Mouse (Mus musculus) forebrain, embryonic 14.5 days (tissue): ENCODE measurements around the gene Trim30a. TPM values are rescaled to one million over a fixed set of nuclear protein-coding genes. Genes with fewer than 3 reads are reported as not detected.
"Not testable (repeated sequence)": the region's sequence is repeated elsewhere in the genome, so short reads cannot be mapped to it uniquely, and the experiment has no call there.

Experiments
- ATAC-seq: fragments of 200-750 bp; cut with Nextera tagmentation; 2 replicates; pipeline ENCODE4 v1.8.0; 2017; ENCODE audit warnings: mild to moderate bottlenecking, moderate library complexity
- DNase-seq: peaks from one replicate; pipeline ENCODE4 v3.0.0-alpha.2; 2015; ENCODE audit warnings: low spot score
- H3K27ac ChIP-seq: fragments of 300-500 bp; sonication (generic); 2 replicates; pipeline ENCODE4 v1.5.1; 2014; ENCODE audit warnings: low read depth, mild to moderate bottlenecking, control low read depth, low read length, moderate library complexity
- H3K27me3 ChIP-seq: fragments of 300-500 bp; sonication (generic); replicated peaks from 2 replicates; pipeline ENCODE4 v1.6.1; 2014; ENCODE audit warnings: low read length, control low read depth, mixed read lengths; ENCODE audit not compliant: control insufficient read depth, insufficient read depth
- H3K36me3 ChIP-seq: fragments of 300-500 bp; sonication (generic); 2 replicates; pipeline ENCODE4 v1.6.1; 2014; ENCODE audit warnings: low read length, control low read depth; ENCODE audit not compliant: control insufficient read depth, insufficient read depth
- H3K4me1 ChIP-seq: fragments of 300-500 bp; sonication (generic); 2 replicates; pipeline ENCODE4 v1.6.1; 2014; ENCODE audit warnings: antibody characterized with exemption, low read length, control low read depth; ENCODE audit not compliant: control insufficient read depth, insufficient read depth
- H3K4me2 ChIP-seq: fragments of 300-500 bp; sonication (generic); 2 replicates; pipeline ENCODE4 v1.6.1; 2014; ENCODE audit warnings: mild to moderate bottlenecking, control low read depth, low read length
- H3K4me3 ChIP-seq: fragments of 300-500 bp; sonication (generic); 2 replicates; pipeline ENCODE4 v1.5.1; 2014; ENCODE audit warnings: low read depth, low read length, control low read depth
- H3K9ac ChIP-seq: fragments of 300-500 bp; sonication (generic); 2 replicates; pipeline ENCODE4 v1.6.1; 2014; ENCODE audit warnings: mild to moderate bottlenecking, low read length, control low read depth, moderate library complexity
- H3K9me3 ChIP-seq: fragments of 300-500 bp; sonication (generic); replicated peaks from 2 replicates; pipeline ENCODE4 v1.6.1; 2016; ENCODE audit warnings: low read length, control low read depth, mixed read lengths; ENCODE audit not compliant: control insufficient read depth
- WGBS: fragments of 180-500 bp; shearing (Covaris S2); extraction: QIAGEN DNeasy Blood & Tissue Kit; methylation state at CpG from one replicate; pipeline ENCODE4 v1.1.7; 2014; 5-methylcytosine and 5-hydroxymethylcytosine counted together
- polyA plus RNA-seq: library from polyadenylated mRNA; unstranded; fragments of >200 nt; fragmentation: Nextera tagmentation; extraction: Ambion mirVana; gene quantifications from 2 replicates; pipeline ENCODE4 v1.2.1, GENCODE M21; 2014

Trim30a gene
- 0.51 and 0.63 TPM in 2 replicates for polyA plus RNA-seq

GRCm38 (mm10) chr7:104465065-104465744, at the start of gene Trim30a:
TSS of gene Trim30a (minus strand) at chr7:104465193.
- ATAC-seq (no peak), DNase-seq (no peak)
- no peaks in the 10 kb centered on the region for H3K4me1 ChIP-seq
- H3K36me3 ChIP-seq, result no peaks in the 10 kb centered on the region
- no peaks in the 10 kb centered on the region for H3K9me3 ChIP-seq
- H3K9ac ChIP-seq, result no peak within 1 kb of the TSS
- no peak within 1 kb of the TSS for H3K27ac ChIP-seq
- no peaks in the 10 kb centered on the region for H3K27me3 ChIP-seq
- no peak within 1 kb of the TSS for H3K4me3 ChIP-seq
- WGBS, result 83% methylated on average over 3 of the region's 3 CpGs
- no peak within 1 kb of the TSS for H3K4me2 ChIP-seq

DNA sequence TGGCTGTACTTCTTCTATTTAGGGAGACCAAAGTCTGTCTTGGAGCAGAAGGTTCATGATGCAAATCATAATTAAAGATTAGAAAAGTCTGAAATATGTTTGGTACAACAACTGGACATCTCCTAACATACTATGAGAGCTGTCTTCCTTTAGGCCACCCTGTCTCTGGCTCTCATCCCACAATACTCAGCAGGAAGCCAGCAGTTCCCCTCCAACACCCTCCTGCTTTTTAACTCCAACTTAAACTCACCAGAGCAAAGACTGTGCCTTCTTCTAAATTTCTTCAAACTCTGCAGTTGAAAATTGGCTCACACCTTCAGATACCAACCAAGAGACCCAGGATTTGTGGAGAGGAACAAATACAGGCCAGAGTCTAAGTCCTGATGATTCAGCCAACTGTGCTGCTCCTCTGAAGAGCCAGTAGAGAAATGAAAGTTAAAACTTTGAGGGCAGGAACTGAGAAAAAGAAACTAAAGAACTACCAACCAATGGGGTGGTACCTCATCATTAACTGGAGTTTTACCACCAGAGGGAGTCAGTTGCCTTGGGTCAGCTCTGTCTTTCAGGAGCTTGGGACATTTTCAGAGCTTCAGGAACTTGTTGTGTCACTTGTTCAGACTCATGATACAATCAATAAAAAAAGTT, 42.5 kb upstream of the Trim30a start, which contains the start of gene Trim30d:
Gene Trim30d (minus strand): TSS at position 429 of the 645 bp plus-strand sequence.
- not testable (repeated sequence) for H3K27ac ChIP-seq, H3K27me3 ChIP-seq, H3K4me1 ChIP-seq, H3K4me3 ChIP-seq, H3K4me2 ChIP-seq, DNase-seq, H3K36me3 ChIP-seq, H3K9ac ChIP-seq, ATAC-seq, H3K9me3 ChIP-seq

- Histone ChIP-seq H3K36me3 (no peaks in the 10 kb centered on the region), H3K27me3 (no peaks in the 10 kb centered on the region), H3K4me1 (no peaks in the 10 kb centered on the region), H3K9ac (peak overlapping the region; percentile 54), H3K4me2 (peak overlapping the region; percentile 49), H3K4me3 (peak overlapping the region; percentile 38), H3K9me3 (no peaks in the 10 kb centered on the region), H3K27ac (no peak overlapping the region)
- 4% methylated on average over 43 of the region's 59 CpGs for WGBS
- DNase-seq, result peak; percentile 24
- ATAC-seq, result peak; percentile 94
These were observed 36.8 kb upstream of the Trim30a start for GRCm38 (mm10) chr7:104501589-104502371.

DNA sequence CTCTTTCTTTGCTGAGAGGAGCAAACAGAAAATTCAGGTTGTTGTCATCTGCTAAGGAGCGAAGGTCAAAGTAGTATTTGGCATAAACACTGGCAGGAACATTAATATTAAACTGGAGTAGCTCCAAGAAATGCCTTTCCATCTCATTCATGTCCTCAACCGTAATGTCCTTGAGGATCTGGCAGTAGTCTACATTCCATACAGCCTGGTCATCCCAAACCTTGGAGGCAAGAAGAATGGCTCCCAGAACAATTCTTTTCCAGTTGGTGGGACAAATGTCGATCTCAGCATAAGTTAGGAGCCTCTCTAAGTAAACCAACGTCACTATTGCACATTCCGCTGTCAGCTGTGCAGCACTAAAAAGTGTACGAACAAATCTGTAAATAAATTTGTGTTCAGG, 36.2 kb upstream of the Trim30a start:
- ATAC-seq, H3K36me3 ChIP-seq, H3K4me2 ChIP-seq, H3K9ac ChIP-seq, H3K9me3 ChIP-seq, H3K4me1 ChIP-seq, DNase-seq, H3K4me3 ChIP-seq, H3K27me3 ChIP-seq, H3K27ac ChIP-seq: not testable (repeated sequence)
- WGBS, result 81% methylated on average over 6 of the region's 6 CpGs

DNA sequence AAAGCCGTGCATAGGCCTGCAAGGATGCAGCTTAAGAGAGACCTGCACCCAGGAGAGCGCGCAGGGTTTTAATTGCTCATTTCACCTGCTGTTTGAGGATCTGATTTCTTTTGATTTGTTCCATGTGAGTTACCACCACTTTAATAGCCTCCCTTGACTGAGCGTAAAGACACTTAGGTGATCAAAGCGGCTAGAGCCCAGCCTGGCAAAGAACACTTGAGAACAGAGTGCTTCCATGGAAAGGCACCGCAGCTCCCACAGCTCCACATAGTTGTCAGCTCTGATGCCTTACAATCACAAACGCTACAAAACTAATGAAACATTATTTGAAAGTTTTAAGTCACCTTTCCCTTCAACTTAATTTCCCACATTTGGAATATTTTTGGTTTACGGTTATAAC, 34.5 kb upstream of the Trim30a start:
- H3K4me1 ChIP-seq, H3K9me3 ChIP-seq, H3K9ac ChIP-seq, ATAC-seq, H3K4me3 ChIP-seq, H3K36me3 ChIP-seq, H3K27ac ChIP-seq, H3K4me2 ChIP-seq, H3K27me3 ChIP-seq, DNase-seq: not testable (repeated sequence)
- 19% methylated on average over 7 of the region's 8 CpGs for WGBS

- H3K27me3 ChIP-seq, result no peaks in the 10 kb centered on the region
- H3K27ac ChIP-seq, result no peak overlapping the region
- no peak overlapping the region for H3K4me3 ChIP-seq
- no peak overlapping the region for H3K4me2 ChIP-seq
- no peaks in the 10 kb centered on the region for H3K9me3 ChIP-seq
- no peak overlapping the region for H3K9ac ChIP-seq
- ATAC-seq (no peak), DNase-seq (peak; percentile 0)
- no peaks in the 10 kb centered on the region for H3K4me1 ChIP-seq
- no peaks in the 10 kb centered on the region for H3K36me3 ChIP-seq
- 81% methylated on average over 2 of the region's 2 CpGs for WGBS
These were observed 18.9 kb downstream of the Trim30a start for GRCm38 (mm10) chr7:104445961-104446645.

- no peak for ATAC-seq
- no peak for DNase-seq
- WGBS, result 89% methylated on average over 3 of the region's 3 CpGs
- H3K27me3 ChIP-seq, result no peaks in the 10 kb centered on the region
- no peaks in the 10 kb centered on the region for H3K4me1 ChIP-seq
- H3K4me3 ChIP-seq, result no peak overlapping the region
- H3K9ac ChIP-seq, result no peak overlapping the region
- no peaks in the 10 kb centered on the region for H3K36me3 ChIP-seq
- H3K9me3 ChIP-seq, result no peaks in the 10 kb centered on the region
- no peak overlapping the region for H3K4me2 ChIP-seq
- H3K27ac ChIP-seq, result no peak overlapping the region
These were observed 60.5 kb downstream of the Trim30a start for GRCm38 (mm10) chr7:104404460-104404950.

DNA sequence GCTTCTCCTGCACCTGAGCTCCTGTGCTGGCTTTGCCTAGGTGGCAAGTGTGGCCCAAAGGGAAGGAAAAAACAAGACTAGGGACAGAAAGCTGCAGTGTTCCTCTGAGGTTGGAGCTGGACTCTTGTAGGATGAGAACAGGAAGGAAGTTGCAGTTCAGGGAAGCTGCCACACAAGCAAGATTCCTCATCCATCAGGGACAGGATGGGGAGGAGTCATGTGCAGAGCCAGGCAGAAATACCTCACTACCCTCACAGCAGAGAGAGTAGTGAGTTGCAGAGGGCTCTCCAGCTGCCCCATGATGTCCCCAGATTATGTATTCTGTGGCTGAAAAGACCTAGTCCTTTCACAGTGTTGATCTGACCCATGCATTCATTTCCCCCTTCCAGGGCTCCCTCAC, 63.9 kb downstream of the Trim30a start:
- H3K27ac ChIP-seq, result no peak overlapping the region
- no peaks in the 10 kb centered on the region for H3K4me1 ChIP-seq
- H3K9me3 ChIP-seq, result no peaks in the 10 kb centered on the region
- H3K36me3 ChIP-seq, result no peaks in the 10 kb centered on the region
- H3K9ac ChIP-seq, result no peak overlapping the region
- ATAC-seq (no peak), DNase-seq (no peak)
- no peaks in the 10 kb centered on the region for H3K27me3 ChIP-seq
- H3K4me3 ChIP-seq, result no peak overlapping the region
- H3K4me2 ChIP-seq, result no peak overlapping the region
